Comparison of ENCODE assay signal across 18 mouse cellular contexts in the genomic region with DNA sequence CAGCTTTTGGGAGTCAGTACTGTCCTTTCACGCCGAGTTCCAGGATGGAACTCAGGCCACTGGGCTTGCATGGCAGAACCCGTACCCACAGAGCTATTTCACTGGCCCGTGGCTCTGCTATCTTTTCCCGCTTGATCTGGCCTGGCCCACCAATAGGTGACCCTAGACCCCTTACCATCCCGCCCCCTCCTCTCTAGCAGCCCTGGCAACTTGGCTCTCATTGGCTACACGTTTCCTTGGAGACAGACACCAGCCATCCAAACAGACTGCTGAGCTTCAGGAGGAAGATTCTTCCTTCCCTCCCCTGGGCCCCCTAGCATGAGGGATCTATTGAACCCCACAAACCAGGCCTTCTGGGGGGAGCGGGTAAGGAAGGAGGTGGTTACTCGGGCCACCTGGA. TPM values are rescaled to one million over a fixed set of nuclear protein-coding genes. Genes with fewer than 3 reads are reported as not detected.
DNase-seq lines count a peak whose midpoint lies in the region; ATAC-seq and TF ChIP-seq lines count a peak whose summit lies in the region.
"Had no signal": no experiment of that assay in that cellular context is flagged by ENCODE, and none has a peak within 500 bp of the region (broad histone marks: within the 10 kb centered on the region; RNA-seq: fewer than 3 reads in every experiment).

TSS of gene Gm45521 (plus strand) at position 240 of the 400 bp plus-strand sequence.

- H3K9me3 ChIP-seq in heart, embryonic 10.5 days: no peaks in the 10 kb centered on the region
- no peaks in the 10 kb centered on the region for H3K9me3 ChIP-seq in forebrain, postnatal 0 days (ENCODE audit: low read length)
- H3K9me3 ChIP-seq in midbrain, embryonic 15.5 days: no peaks in the 10 kb centered on the region
- H3K9me3 ChIP-seq in kidney, embryonic 15.5 days (replicated peaks): no peaks in the 10 kb centered on the region

- ATAC-seq in forebrain, postnatal 0 days: peak; percentile 72
- ATAC-seq in midbrain, embryonic 15.5 days (replicated peaks): peak; percentile 48; the same call in 1 of the 2 replicates
- ATAC-seq in kidney, embryonic 15.5 days (replicated peaks; ENCODE audit: low FRiP score): no peak

- no peak within 1 kb of the TSS for H3K9ac ChIP-seq in forebrain, postnatal 0 days
- H3K9ac ChIP-seq in midbrain, embryonic 15.5 days: no peak within 1 kb of the TSS
- H3K9ac ChIP-seq in kidney, embryonic 15.5 days: no peak within 1 kb of the TSS

- intact Hi-C loops in heart, postnatal 25 days (cut with DNase I): no loop called here

- WGBS in heart, embryonic 10.5 days: 46% methylated on average over 9 of the region's 9 CpGs
- WGBS in forebrain, postnatal 0 days: 45% methylated on average over 9 of the region's 9 CpGs
- 42% methylated on average over 9 of the region's 9 CpGs for WGBS in midbrain, embryonic 15.5 days
- 60% methylated on average over 9 of the region's 9 CpGs for WGBS in kidney, embryonic 15.5 days

- no peak within 1 kb of the TSS for H3K4me2 ChIP-seq in forebrain, postnatal 0 days (ENCODE audit: low read depth)
- no peak within 1 kb of the TSS for H3K4me2 ChIP-seq in midbrain, embryonic 15.5 days
- H3K4me2 ChIP-seq in kidney, embryonic 15.5 days: no peak within 1 kb of the TSS

- peak within 1 kb of the TSS; percentile 63 for H3K27ac ChIP-seq in heart, embryonic 10.5 days
- no peak within 1 kb of the TSS for H3K27ac ChIP-seq in forebrain, postnatal 0 days (ENCODE audit: low read depth, low read length)
- H3K27ac ChIP-seq in midbrain, embryonic 15.5 days: no peak within 1 kb of the TSS
- no peak within 1 kb of the TSS for H3K27ac ChIP-seq in kidney, embryonic 15.5 days

- TF ChIP-seq POLR2A in brain, embryonic 14.5 days (IDR thresholded peaks at IDR 0.05; ENCODE audit: borderline replicate concordance, extremely low read depth, insufficient read depth, insufficient read length, poor library complexity, severe bottlenecking): no peak

- H3K36me3 ChIP-seq in heart, embryonic 10.5 days: no peaks in the 10 kb centered on the region
- H3K36me3 ChIP-seq in forebrain, postnatal 0 days (ENCODE audit: insufficient read depth): no peaks in the 10 kb centered on the region
- H3K36me3 ChIP-seq in midbrain, embryonic 15.5 days (replicated peaks): no peaks in the 10 kb centered on the region
- H3K36me3 ChIP-seq in kidney, embryonic 15.5 days: no peaks in the 10 kb centered on the region

- no peaks in the 10 kb centered on the region for H3K27me3 ChIP-seq in heart, embryonic 10.5 days (ENCODE audit: insufficient read depth, poor library complexity, severe bottlenecking)
- no peaks in the 10 kb centered on the region for H3K27me3 ChIP-seq in forebrain, postnatal 0 days (ENCODE audit: insufficient read depth, low read length)
- no peaks in the 10 kb centered on the region for H3K27me3 ChIP-seq in midbrain, embryonic 15.5 days (replicated peaks)
- no peaks in the 10 kb centered on the region for H3K27me3 ChIP-seq in kidney, embryonic 15.5 days

- peaks cover 62% of the 10 kb centered on the region for H3K4me1 ChIP-seq in heart, embryonic 10.5 days
- peaks cover 4% of the 10 kb centered on the region; the same call in 1 of the 2 replicates for H3K4me1 ChIP-seq in forebrain, postnatal 0 days (ENCODE audit: insufficient read depth)
- no peaks in the 10 kb centered on the region for H3K4me1 ChIP-seq in midbrain, embryonic 15.5 days
- H3K4me1 ChIP-seq in kidney, embryonic 15.5 days: peaks cover 26% of the 10 kb centered on the region

- no peak within 1 kb of the TSS for H3K4me3 ChIP-seq in heart, embryonic 10.5 days
- H3K4me3 ChIP-seq in forebrain, postnatal 0 days (ENCODE audit: low read depth, low read length): no peak within 1 kb of the TSS
- no peak within 1 kb of the TSS for H3K4me3 ChIP-seq in midbrain, embryonic 15.5 days
- no peak within 1 kb of the TSS for H3K4me3 ChIP-seq in kidney, embryonic 15.5 days (replicated peaks)

- no peak for TF ChIP-seq CTCF in brain, embryonic 14.5 days (IDR thresholded peaks at IDR 0.05; ENCODE audit: borderline replicate concordance, extremely low read depth, insufficient read depth, insufficient read length)
- no peak for TF ChIP-seq CTCF in forebrain, postnatal 0 days (IDR thresholded peaks at IDR 0.05; ENCODE audit: low read depth)

- no peak for DNase-seq in heart, embryonic 10.5 days (ENCODE audit: low spot score)
- no peak for DNase-seq in heart, postnatal 25 days (ENCODE audit: low spot score)
- peak; percentile 52 for DNase-seq in brain, embryonic 14.5 days (ENCODE audit: low read depth)
- DNase-seq in forebrain, postnatal 0 days: no peak
- no peak for DNase-seq in frontal cortex, postnatal 25 days (ENCODE audit: low spot score in 2 of 2)
- DNase-seq in adrenal gland, postnatal 14 days: no peak
- DNase-seq: lung, postnatal 10 days; thymus, postnatal 14 days had no signal

RNA-seq across cellular contexts. Expression of gene Gm45521, which starts in this region (rescaled TPM):
- 0.20 and 0.59 TPM in 2 replicates for polyA plus RNA-seq in heart, embryonic 10.5 days (2016; fragmentation: Nextera tagmentation; extraction: Ambion mirVana)
- total RNA-seq in heart, postnatal 25 days (2021): not detected
- polyA plus RNA-seq in brain, embryonic 14.5 days (2012; rRNA removed): 0.11 and 0.14 TPM in 2 replicates
- 0.31 TPM in 1 of 2 replicates, not detected in the other for total RNA-seq in forebrain, postnatal 0 days (2014; rRNA removed)
- not detected in 2 replicates for polyA plus RNA-seq in forebrain, postnatal 0 days (2015; fragmentation: Nextera tagmentation; extraction: Ambion mirVana)
- polyA plus RNA-seq in midbrain, embryonic 15.5 days (2015; fragmentation: Nextera tagmentation; extraction: Ambion mirVana): 0.71 TPM in 1 of 2 replicates, not detected in the other
- not detected in 2 replicates for total RNA-seq in adrenal gland, postnatal 14 days (2021)
- not detected in 2 replicates for polyA plus RNA-seq in kidney, embryonic 15.5 days (2015; fragmentation: Nextera tagmentation; extraction: Ambion mirVana)
- total RNA-seq: adrenal gland, adult 18-20 months; hematopoietic stem cell, adult 5-6 weeks; layer of hippocampus, postnatal 14 days; monocyte, adult 5-6 weeks had no signal
- polyA plus RNA-seq: gonadal fat pad, adult 2 months; kidney, embryonic 16.5 days; limb, embryonic 14.5 days; spleen, adult 2 months had no signal

Comparison
In these comparisons a context has a peak if more than half of its experiments do, and no peak if none do; other contexts are left out.
1. Peak in DNase-seq in brain, embryonic 14.5 days; RNA of the gene not detected or under 1 TPM.
2. Peak in ATAC-seq in forebrain, postnatal 0 days; RNA of the gene not detected or under 1 TPM.
3. Peak in ATAC-seq in midbrain, embryonic 15.5 days; RNA of the gene not detected or under 1 TPM.